7 mouse cellular contexts compared by ENCODE assay signal in the genomic region with DNA sequence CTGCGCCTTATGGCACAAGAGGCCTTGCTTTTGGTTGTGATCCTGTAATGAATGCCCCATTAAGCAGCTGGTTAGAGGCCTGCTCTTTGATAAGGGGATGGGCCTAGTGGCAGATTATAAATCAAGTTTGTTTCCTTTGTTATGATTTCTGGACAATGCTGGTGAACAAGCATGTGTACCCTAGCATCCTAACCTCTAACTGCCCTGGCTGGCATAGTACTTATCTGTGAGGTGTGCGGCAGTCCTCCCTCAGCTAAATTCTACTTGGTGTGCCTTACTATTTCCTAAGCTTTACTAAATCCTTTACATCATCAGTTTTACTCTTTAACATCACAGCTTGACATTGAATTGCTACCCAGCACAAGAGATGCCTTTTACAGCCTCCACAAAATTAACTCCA.
DNase-seq lines count a peak whose midpoint lies in the region; ATAC-seq and TF ChIP-seq lines count a peak whose summit lies in the region.
"Not testable (repeated sequence)": the region's sequence is repeated elsewhere in the genome, so short reads cannot be mapped to it uniquely, and the experiment has no call there.

No protein-coding gene starts in this region.

- H3K9me3 ChIP-seq in forebrain, embryonic 13.5 days (replicated peaks); heart, postnatal 0 days (replicated peaks; ENCODE audit: control insufficient read depth, low read length); intestine, postnatal 0 days (ENCODE audit: control insufficient read depth); liver, embryonic 12.5 days (replicated peaks); neural tube, embryonic 12.5 days: not testable (repeated sequence)

- not testable (repeated sequence) for H3K4me1 ChIP-seq in brown adipose tissue, adult 24 weeks (ENCODE audit: control insufficient read depth, insufficient read depth, insufficient read length, low read length); forebrain, embryonic 13.5 days; heart, postnatal 0 days (ENCODE audit: control insufficient read depth, insufficient read depth); intestine, postnatal 0 days (replicated peaks; ENCODE audit: control insufficient read depth, insufficient read depth, low read length); liver, embryonic 12.5 days; neural tube, embryonic 12.5 days

- peak overlapping the region; percentile 56 for H3K4me2 ChIP-seq in forebrain, embryonic 13.5 days
- H3K4me2 ChIP-seq in heart, postnatal 0 days (ENCODE audit: low read depth, low read length), result peak overlapping the region; percentile 62
- H3K4me2 ChIP-seq in intestine, postnatal 0 days (replicated peaks; ENCODE audit: low read depth), result peak overlapping the region; percentile 69
- H3K4me2 ChIP-seq in liver, embryonic 12.5 days, result peak overlapping the region; percentile 67
- H3K4me2 ChIP-seq in neural tube, embryonic 12.5 days (replicated peaks), result peak overlapping the region; percentile 61

- TF ChIP-seq EP300 in heart, postnatal 0 days (IDR thresholded peaks at IDR 0.05; ENCODE audit: low read depth), result not testable (repeated sequence)

- 86% methylated on average over 2 of the region's 2 CpGs for WGBS in forebrain, embryonic 13.5 days
- WGBS in heart, postnatal 0 days, result 82% methylated on average over 2 of the region's 2 CpGs
- WGBS in intestine, postnatal 0 days, result 86% methylated on average over 2 of the region's 2 CpGs
- WGBS in liver, embryonic 12.5 days (ENCODE audit: insufficient replicate concordance), result 72% methylated on average over 2 of the region's 2 CpGs
- WGBS in neural tube, embryonic 12.5 days, result 85% methylated on average over 2 of the region's 2 CpGs

- H3K27me3 ChIP-seq in forebrain, embryonic 13.5 days; heart, postnatal 0 days (ENCODE audit: control insufficient read depth, insufficient read depth, low read length); intestine, postnatal 0 days (replicated peaks; ENCODE audit: control insufficient read depth, insufficient read depth, low read length); liver, embryonic 12.5 days (replicated peaks); neural tube, embryonic 12.5 days (replicated peaks): not testable (repeated sequence)

- not testable (repeated sequence) for H3K27ac ChIP-seq in brown adipose tissue, adult 24 weeks (replicated peaks; ENCODE audit: low read depth, low read length); forebrain, embryonic 13.5 days; heart, postnatal 0 days (ENCODE audit: low read depth); intestine, postnatal 0 days (ENCODE audit: low read depth, low read length); liver, embryonic 12.5 days; neural tube, embryonic 12.5 days

- not testable (repeated sequence) for DNase-seq in heart, postnatal 0 days (ENCODE audit: low spot score)

- ATAC-seq in forebrain, embryonic 13.5 days; heart, postnatal 0 days (ENCODE audit: insufficient read depth, low read depth); intestine, postnatal 0 days; liver, embryonic 12.5 days: not testable (repeated sequence)
- ATAC-seq in megakaryocyte progenitor cell, adult 5-6 weeks (replicated peaks; ENCODE audit: poor library complexity), result peak; percentile 49
- ATAC-seq in neural tube, embryonic 12.5 days (ENCODE audit: low FRiP score, low read depth), result peak; percentile 44; the same call in 1 of the 2 replicates

- peak overlapping the region; percentile 61 for H3K4me3 ChIP-seq in brown adipose tissue, adult 24 weeks (ENCODE audit: insufficient read depth, low read depth, low read length)
- H3K4me3 ChIP-seq in forebrain, embryonic 13.5 days, result peak overlapping the region; percentile 38
- H3K4me3 ChIP-seq in heart, postnatal 0 days (ENCODE audit: low read depth, low read length), result peak overlapping the region; percentile 50
- peak overlapping the region; percentile 40 for H3K4me3 ChIP-seq in intestine, postnatal 0 days (ENCODE audit: low read depth, low read length)
- peak overlapping the region; percentile 57 for H3K4me3 ChIP-seq in liver, embryonic 12.5 days
- not testable (repeated sequence) for H3K4me3 ChIP-seq in neural tube, embryonic 12.5 days

- TF ChIP-seq CTCF in heart, postnatal 0 days (IDR thresholded peaks at IDR 0.05; ENCODE audit: low read depth); intestine, postnatal 0 days (IDR thresholded peaks at IDR 0.05; ENCODE audit: low read depth): not testable (repeated sequence)

- not testable (repeated sequence) for H3K9ac ChIP-seq in forebrain, embryonic 13.5 days; intestine, postnatal 0 days (ENCODE audit: low read depth, low read length); neural tube, embryonic 12.5 days
- peak overlapping the region; percentile 29; the same call in 1 of the 2 replicates for H3K9ac ChIP-seq in heart, postnatal 0 days (replicated peaks; ENCODE audit: low read depth, low read length)
- H3K9ac ChIP-seq in liver, embryonic 12.5 days, result peak overlapping the region; percentile 65

- not testable (repeated sequence) for H3K36me3 ChIP-seq in forebrain, embryonic 13.5 days (ENCODE audit: poor library complexity, severe bottlenecking); heart, postnatal 0 days (replicated peaks; ENCODE audit: control insufficient read depth, insufficient read depth, low read length); intestine, postnatal 0 days (ENCODE audit: control insufficient read depth, insufficient read depth); liver, embryonic 12.5 days; neural tube, embryonic 12.5 days
